ENCODE assay signal across 28 mouse cellular contexts in genomic region chr15:26837200-26837599, GRCm38 (mm10). TPM values are rescaled to one million over a fixed set of nuclear protein-coding genes. Genes with fewer than 3 reads are reported as not detected.
DNase-seq lines count a peak whose midpoint lies in the region; ATAC-seq and TF ChIP-seq lines count a peak whose summit lies in the region.
"Had no signal": no experiment of that assay in that cellular context is flagged by ENCODE, and none has a peak within 500 bp of the region (broad histone marks: within the 10 kb centered on the region; RNA-seq: fewer than 3 reads in every experiment).

No protein-coding gene starts in this region.

- no peak overlapping the region for H3K9ac ChIP-seq in hindbrain, postnatal 0 days (replicated peaks; ENCODE audit: low read length)
- H3K9ac ChIP-seq in hindbrain, embryonic 13.5 days: no peak overlapping the region
- no peak overlapping the region for H3K9ac ChIP-seq in neural tube, embryonic 15.5 days (replicated peaks)
- H3K9ac ChIP-seq: heart, embryonic 12.5 days; hindbrain, embryonic 14.5 days; limb, embryonic 15.5 days; liver, embryonic 13.5 days had no signal

- H3K27ac ChIP-seq in hindbrain, postnatal 0 days: no peak overlapping the region
- H3K27ac ChIP-seq in hindbrain, embryonic 13.5 days: no peak overlapping the region
- no peak overlapping the region for H3K27ac ChIP-seq in neural tube, embryonic 15.5 days (replicated peaks)
- H3K27ac ChIP-seq: hindbrain, embryonic 14.5 days; left cerebral cortex, adult 2 months; limb, embryonic 15.5 days; liver, embryonic 13.5 days had no signal

- TF ChIP-seq CTCF in hindbrain, postnatal 0 days (IDR thresholded peaks at IDR 0.05; ENCODE audit: low read depth): no peak

- peak; percentile 70 for ATAC-seq in hindbrain, postnatal 0 days
- no peak for ATAC-seq in hindbrain, embryonic 13.5 days (ENCODE audit: low FRiP score)
- no peak for ATAC-seq in neural tube, embryonic 15.5 days (ENCODE audit: low FRiP score)
- ATAC-seq: CD4-positive, CD25-positive, alpha-beta regulatory T cell, adult 4 months; forebrain, embryonic 14.5 days; inflammation-experienced regulatory T-cells, adult 6 months; lung, postnatal 0 days had no signal

- no peaks in the 10 kb centered on the region for H3K36me3 ChIP-seq in hindbrain, postnatal 0 days (ENCODE audit: insufficient read depth, low read length)
- H3K36me3 ChIP-seq in hindbrain, embryonic 13.5 days: no peaks in the 10 kb centered on the region
- no peaks in the 10 kb centered on the region for H3K36me3 ChIP-seq in neural tube, embryonic 15.5 days
- H3K36me3 ChIP-seq: heart, embryonic 12.5 days; limb, embryonic 15.5 days; liver, embryonic 13.5 days had no signal

- peak; percentile 14 for DNase-seq in cerebellum, adult 9-10 months
- DNase-seq in cerebellum, adult 8-10 months: no peak
- DNase-seq in hindbrain, postnatal 0 days (ENCODE audit: low spot score): no peak
- DNase-seq in ES-CJ7 (ENCODE audit: low read depth, low spot score) (peak; percentile 16), R1 (ENCODE audit: low read depth, low spot score) (peak; percentile 3)
- DNase-seq in frontal cortex, postnatal 36 days (ENCODE audit: low spot score in 2 of 2): no peak
- DNase-seq: cerebellum, adult 11 months; gastrocnemius, postnatal 25 days; heart, postnatal 4 days; kidney, adult 11 months; kidney, postnatal 14 days; liver, embryonic 13.5 days; lung, adult 18-20 months; lung, postnatal 4 days; midbrain, embryonic 14.5 days; thymus, adult 2 months; thymus, postnatal 36 days had no signal

- H3K4me1 ChIP-seq in hindbrain, postnatal 0 days (ENCODE audit: insufficient read depth, low read length): no peaks in the 10 kb centered on the region
- H3K4me1 ChIP-seq in hindbrain, embryonic 13.5 days (replicated peaks): no peaks in the 10 kb centered on the region
- peaks cover 2% of the 10 kb centered on the region; the same call in 1 of the 2 replicates for H3K4me1 ChIP-seq in neural tube, embryonic 15.5 days
- H3K4me1 ChIP-seq: liver, embryonic 13.5 days; megakaryocyte, embryonic 14.5 days had no signal

- 45% methylated on average over 3 of the region's 3 CpGs for WGBS in hindbrain, postnatal 0 days
- WGBS in hindbrain, embryonic 13.5 days: 68% methylated on average over 3 of the region's 3 CpGs
- WGBS in neural tube, embryonic 15.5 days: 71% methylated on average over 3 of the region's 3 CpGs

- no peak overlapping the region for H3K4me3 ChIP-seq in hindbrain, postnatal 0 days (ENCODE audit: low read length)
- H3K4me3 ChIP-seq in hindbrain, embryonic 13.5 days: no peak overlapping the region
- no peak overlapping the region for H3K4me3 ChIP-seq in neural tube, embryonic 15.5 days (replicated peaks)
- H3K4me3 ChIP-seq: heart, embryonic 12.5 days; left cerebral cortex, adult 2 months; limb, embryonic 15.5 days; liver, embryonic 13.5 days; megakaryocyte, embryonic 14.5 days had no signal

- no peak overlapping the region for H3K4me2 ChIP-seq in hindbrain, postnatal 0 days (ENCODE audit: low read depth, low read length)
- no peak overlapping the region for H3K4me2 ChIP-seq in hindbrain, embryonic 13.5 days
- no peak overlapping the region for H3K4me2 ChIP-seq in neural tube, embryonic 15.5 days
- H3K4me2 ChIP-seq: heart, embryonic 12.5 days; hindbrain, embryonic 14.5 days; limb, embryonic 15.5 days; liver, embryonic 13.5 days had no signal

- no peaks in the 10 kb centered on the region for H3K9me3 ChIP-seq in hindbrain, postnatal 0 days (ENCODE audit: low read length)
- no peaks in the 10 kb centered on the region for H3K9me3 ChIP-seq in hindbrain, embryonic 13.5 days
- H3K9me3 ChIP-seq in neural tube, embryonic 15.5 days (replicated peaks): no peaks in the 10 kb centered on the region
- H3K9me3 ChIP-seq: heart, embryonic 12.5 days; limb, embryonic 15.5 days; liver, embryonic 13.5 days; megakaryocyte, embryonic 14.5 days had no signal

- H3K27me3 ChIP-seq in hindbrain, postnatal 0 days (ENCODE audit: insufficient read depth, low read length): no peaks in the 10 kb centered on the region
- H3K27me3 ChIP-seq in hindbrain, embryonic 13.5 days: no peaks in the 10 kb centered on the region
- H3K27me3 ChIP-seq in neural tube, embryonic 15.5 days (replicated peaks): no peaks in the 10 kb centered on the region
- H3K27me3 ChIP-seq: heart, embryonic 12.5 days; limb, embryonic 15.5 days; liver, embryonic 13.5 days; megakaryocyte, embryonic 14.5 days had no signal

RNA-seq across cellular contexts. Expression of gene Fbxl7, which starts 58.2 kb away (rescaled TPM):
- total RNA-seq in hindbrain, postnatal 0 days (2014; rRNA removed): 11.8 and 13.6 TPM in 2 replicates
- 4.6 and 4.8 TPM in 2 replicates for polyA plus RNA-seq in hindbrain, postnatal 0 days (2015; fragmentation: Nextera tagmentation; extraction: Ambion mirVana)
- polyA plus RNA-seq in hindbrain, embryonic 13.5 days (2015; fragmentation: Nextera tagmentation; extraction: Ambion mirVana): 14.7 and 14.9 TPM in 2 replicates
- polyA plus RNA-seq in neural tube, embryonic 15.5 days (2015; fragmentation: Nextera tagmentation; extraction: Ambion mirVana): 11.4 and 12.3 TPM in 2 replicates

Comparison
In these comparisons a context has a peak if more than half of its experiments do, and no peak if none do; other contexts are left out.
1. DNase-seq: peak in cerebellum, adult 9-10 months (single experiment), ES-CJ7 (single experiment) and R1 (single experiment); none in cerebellum, adult 8-10 months (single experiment), hindbrain, postnatal 0 days (single experiment) and frontal cortex, postnatal 36 days (0 of 2).